In genomic region chr13:49196211-49196610, GRCm38 (mm10) we compare ENCODE assay signal across 12 mouse cellular contexts.
"Had no signal": no experiment of that assay in that cellular context is flagged by ENCODE, and none has a peak within 500 bp of the region (broad histone marks: within the 10 kb centered on the region; RNA-seq: fewer than 3 reads in every experiment).

No protein-coding gene starts in this region.

- DNase-seq: kidney, adult 8-10 months; lung, embryonic 14.5 days; midbrain, embryonic 14.5 days; thymus, adult 2 months; thymus, postnatal 14 days; thymus, postnatal 4 days had no signal

- H3K4me3 ChIP-seq: kidney, embryonic 15.5 days; limb, embryonic 12.5 days; limb, embryonic 15.5 days; liver, embryonic 12.5 days; liver, embryonic 15.5 days had no signal

- H3K27ac ChIP-seq: kidney, embryonic 15.5 days; limb, embryonic 12.5 days; limb, embryonic 15.5 days; liver, embryonic 12.5 days; liver, embryonic 15.5 days; stomach, postnatal 0 days had no signal
